Mouse (Mus musculus): ENCODE measurements around the gene Fam163a.

DNA sequence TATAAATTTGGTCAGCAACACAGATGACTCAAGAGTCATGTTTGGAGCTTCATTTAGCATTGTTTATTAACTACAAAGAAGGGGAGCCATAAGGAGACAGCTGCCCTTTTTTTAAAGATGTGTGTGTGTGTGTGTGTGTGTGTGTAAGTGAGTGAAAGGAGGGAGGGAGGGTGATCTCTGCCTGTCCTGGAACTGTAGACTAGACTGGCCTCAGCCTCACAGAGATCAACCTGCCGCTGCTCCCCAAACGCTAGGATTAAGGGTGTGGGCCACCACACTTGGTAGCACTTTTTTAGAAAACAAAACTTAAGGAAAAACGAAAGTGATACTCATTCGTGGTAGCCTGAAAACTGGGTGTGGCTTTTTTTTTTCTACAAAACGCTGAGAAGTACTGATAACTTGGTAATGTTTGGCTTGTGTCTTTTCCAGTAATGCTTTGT, 167.7 kb downstream of the Fam163a start:
- peak; percentile 91; the same call in 1 of the 2 replicates for TF ChIP-seq POLR2A (IDR thresholded peaks at IDR 0.05; ENCODE audit: borderline replicate concordance, extremely low read depth, low read depth, low read length)
- TF ChIP-seq CTCF (IDR thresholded peaks at IDR 0.05; ENCODE audit: insufficient read depth, low read length) = no peak
